Mouse (Mus musculus): ENCODE data around the gene Atp2b2. TPM values are rescaled to one million over a fixed set of nuclear protein-coding genes. Genes with fewer than 3 reads are reported as not detected.

Gene Atp2b2
- total RNA-seq, 1 experiment, result 0.67 TPM

- H3K4me3 ChIP-seq (ENCODE audit: insufficient read depth in 1 of 2, low read depth in 1 of 2, low read length in 2 of 2, poor library complexity in 1 of 2, severe bottlenecking in 1 of 2), result no peak overlapping the region
- no peaks in the 10 kb centered on the region for H3K36me3 ChIP-seq (ENCODE audit: control insufficient read depth, insufficient read depth, low read length, poor library complexity, severe bottlenecking)
- TF ChIP-seq ZC3H11A (IDR thresholded peaks at IDR 0.05; ENCODE audit: borderline replicate concordance, low read depth, low read length), result no peak
- no peak for TF ChIP-seq ZNF384 (IDR thresholded peaks at IDR 0.05; ENCODE audit: low read depth, low read length)
- no peak for TF ChIP-seq CHD2 (IDR thresholded peaks at IDR 0.05; ENCODE audit: low read depth, low read length)
- TF ChIP-seq MAFK (IDR thresholded peaks at IDR 0.05; ENCODE audit: insufficient read depth, low read depth, low read length), result no peak
- no peak for TF ChIP-seq HCFC1 (IDR thresholded peaks at IDR 0.05; ENCODE audit: borderline replicate concordance, insufficient read depth, low read length)
- H3K9ac ChIP-seq (ENCODE audit: insufficient read depth, low read depth, low read length, poor library complexity, severe bottlenecking), result no peak overlapping the region
- no peaks in the 10 kb centered on the region for H3K9me3 ChIP-seq (ENCODE audit: control insufficient read depth, insufficient read depth, low read depth, low read length)
- no peak for DNase-seq (ENCODE audit: low read depth, low spot score)
- H3K27ac ChIP-seq (ENCODE audit: insufficient read depth, low read depth, low read length, poor library complexity, severe bottlenecking), result no peak overlapping the region
- in situ Hi-C loops (cut with MboI; ENCODE audit: low sequenced_read_pairs in 2 of 2, unreplicated experiment in 2 of 2), result no loop called here
- no peaks in the 10 kb centered on the region for H3K4me1 ChIP-seq (ENCODE audit: control insufficient read depth in 2 of 2, insufficient read depth in 2 of 2, low read length in 2 of 2, poor library complexity in 1 of 2)
Measured at GRCm38 (mm10) chr6:114058030-114058808, 15.8 kb upstream of the Atp2b2 start.

GRCm38 (mm10) chr6:114055311-114055710, 12.9 kb upstream of the Atp2b2 start:
- DNase-seq (ENCODE audit: low read depth, low spot score), result no peak
- Histone ChIP-seq H3K27ac (ENCODE audit: insufficient read depth, low read depth, low read length, poor library complexity, severe bottlenecking) (no peak overlapping the region), H3K4me3 (ENCODE audit: insufficient read depth in 1 of 2, low read depth in 1 of 2, low read length in 2 of 2, poor library complexity in 1 of 2, severe bottlenecking in 1 of 2) (no peak overlapping the region), H3K9me3 (ENCODE audit: control insufficient read depth, insufficient read depth, low read depth, low read length) (no peaks in the 10 kb centered on the region), H3K4me1 (ENCODE audit: control insufficient read depth in 2 of 2, insufficient read depth in 2 of 2, low read length in 2 of 2, poor library complexity in 1 of 2) (no peaks in the 10 kb centered on the region), H3K36me3 (ENCODE audit: control insufficient read depth, insufficient read depth, low read length, poor library complexity, severe bottlenecking) (no peaks in the 10 kb centered on the region), H3K9ac (ENCODE audit: insufficient read depth, low read depth, low read length, poor library complexity, severe bottlenecking) (no peak overlapping the region)
- TF ChIP-seq ZC3H11A (IDR thresholded peaks at IDR 0.05; ENCODE audit: borderline replicate concordance, low read depth, low read length) (no peak), MAFK (IDR thresholded peaks at IDR 0.05; ENCODE audit: insufficient read depth, low read depth, low read length) (no peak), HCFC1 (IDR thresholded peaks at IDR 0.05; ENCODE audit: borderline replicate concordance, insufficient read depth, low read length) (no peak), ZNF384 (IDR thresholded peaks at IDR 0.05; ENCODE audit: low read depth, low read length) (no peak), CHD2 (IDR thresholded peaks at IDR 0.05; ENCODE audit: low read depth, low read length) (no peak)
- in situ Hi-C loops (cut with MboI; ENCODE audit: low sequenced_read_pairs in 2 of 2, unreplicated experiment in 2 of 2), result no loop called here

GRCm38 (mm10) chr6:114044962-114045361, 2.5 kb upstream of the Atp2b2 start:
- in situ Hi-C loops (cut with MboI; ENCODE audit: low sequenced_read_pairs in 2 of 2, unreplicated experiment in 2 of 2), result no loop called here
- DNase-seq (ENCODE audit: low read depth, low spot score), result no peak
- Histone ChIP-seq H3K9ac (ENCODE audit: insufficient read depth, low read depth, low read length, poor library complexity, severe bottlenecking) (no peak overlapping the region), H3K4me1 (ENCODE audit: control insufficient read depth in 2 of 2, insufficient read depth in 2 of 2, low read length in 2 of 2, poor library complexity in 1 of 2) (peaks cover 0 to 2% of the 10 kb centered on the region in 2 experiments; a peak in 1 of 4 replicates), H3K27ac (ENCODE audit: insufficient read depth, low read depth, low read length, poor library complexity, severe bottlenecking) (no peak overlapping the region), H3K4me3 (ENCODE audit: insufficient read depth in 1 of 2, low read depth in 1 of 2, low read length in 2 of 2, poor library complexity in 1 of 2, severe bottlenecking in 1 of 2) (no peak overlapping the region), H3K36me3 (ENCODE audit: control insufficient read depth, insufficient read depth, low read length, poor library complexity, severe bottlenecking) (no peaks in the 10 kb centered on the region), H3K9me3 (ENCODE audit: control insufficient read depth, insufficient read depth, low read depth, low read length) (no peaks in the 10 kb centered on the region)
- no peak for TF ChIP-seq CHD2 (IDR thresholded peaks at IDR 0.05; ENCODE audit: low read depth, low read length)

GRCm38 (mm10) chr6:114042836-114043235, 423 bp upstream of the Atp2b2 start:
- no peaks in the 10 kb centered on the region for H3K36me3 ChIP-seq (ENCODE audit: control insufficient read depth, insufficient read depth, low read length, poor library complexity, severe bottlenecking)
- in situ Hi-C loops (cut with MboI; ENCODE audit: low sequenced_read_pairs in 2 of 2, unreplicated experiment in 2 of 2), result no loop called here
- DNase-seq (ENCODE audit: low read depth, low spot score), result no peak
- H3K27ac ChIP-seq (ENCODE audit: insufficient read depth, low read depth, low read length, poor library complexity, severe bottlenecking), result no peak overlapping the region
- TF ChIP-seq ZC3H11A (IDR thresholded peaks at IDR 0.05; ENCODE audit: borderline replicate concordance, low read depth, low read length) (no peak), MAFK (IDR thresholded peaks at IDR 0.05; ENCODE audit: insufficient read depth, low read depth, low read length) (no peak), HCFC1 (IDR thresholded peaks at IDR 0.05; ENCODE audit: borderline replicate concordance, insufficient read depth, low read length) (no peak), ZNF384 (IDR thresholded peaks at IDR 0.05; ENCODE audit: low read depth, low read length) (no peak), CHD2 (IDR thresholded peaks at IDR 0.05; ENCODE audit: low read depth, low read length) (no peak)
- no peaks in the 10 kb centered on the region for H3K9me3 ChIP-seq (ENCODE audit: control insufficient read depth, insufficient read depth, low read depth, low read length)
- H3K4me1 ChIP-seq (ENCODE audit: control insufficient read depth in 2 of 2, insufficient read depth in 2 of 2, low read length in 2 of 2, poor library complexity in 1 of 2), result peaks cover 0 to 2% of the 10 kb centered on the region in 2 experiments; a peak in 1 of 4 replicates
- H3K4me3 ChIP-seq (ENCODE audit: insufficient read depth in 1 of 2, low read depth in 1 of 2, low read length in 2 of 2, poor library complexity in 1 of 2, severe bottlenecking in 1 of 2), result no peak overlapping the region
- H3K9ac ChIP-seq (ENCODE audit: insufficient read depth, low read depth, low read length, poor library complexity, severe bottlenecking), result no peak overlapping the region
